Mouse (Mus musculus) fibroblast of lung, adult 2 months (primary cell): Measurements from ENCODE around the gene R3hdm2.

Experiments used
- DNase-seq: peaks from one replicate; pipeline ENCODE4 v3.0.0-alpha.2; 2011; ENCODE audit warnings: low read depth

Gene R3hdm2

GRCm38 (mm10) chr10:127519041-127519701, 139.0 kb downstream of the R3hdm2 start:
- DNase-seq: no peak

GRCm38 (mm10) chr10:127519903-127520713, 140.0 kb downstream of the R3hdm2 start:
- DNase-seq: no peak

GRCm38 (mm10) chr10:127520714-127521357, 140.7 kb downstream of the R3hdm2 start:
- DNase-seq: no peak

- no peak for DNase-seq
Observed at GRCm38 (mm10) chr10:127521611-127522080, 141.5 kb downstream of the R3hdm2 start.

GRCm38 (mm10) chr10:127522088-127522581, 142.0 kb downstream of the R3hdm2 start, which contains the start of gene Shmt2:
Gene Shmt2, minus strand, starts transcription at chr10:127522444.
- DNase-seq: peak; percentile 83

- DNase-seq: no peak
Observed at GRCm38 (mm10) chr10:127524646-127525255, 144.6 kb downstream of the R3hdm2 start.

- DNase-seq: no peak
Observed at GRCm38 (mm10) chr10:127526048-127526447, 145.9 kb downstream of the R3hdm2 start.

GRCm38 (mm10) chr10:127526681-127527080, 146.6 kb downstream of the R3hdm2 start:
- DNase-seq: no peak

GRCm38 (mm10) chr10:127527481-127527880, 147.4 kb downstream of the R3hdm2 start:
- DNase-seq: no peak

GRCm38 (mm10) chr10:127530945-127531344, 150.8 kb downstream of the R3hdm2 start:
- DNase-seq: no peak

GRCm38 (mm10) chr10:127531548-127531947, 151.4 kb downstream of the R3hdm2 start:
- DNase-seq: no peak

- no peak for DNase-seq
Observed at GRCm38 (mm10) chr10:127534036-127534928, 154.2 kb downstream of the R3hdm2 start, which contains the start of gene Nxph4. Gene Nxph4, minus strand, starts transcription at chr10:127534559.

- no peak for DNase-seq
Observed at GRCm38 (mm10) chr10:127534929-127535384, 154.8 kb downstream of the R3hdm2 start.

GRCm38 (mm10) chr10:127536586-127537314, 156.6 kb downstream of the R3hdm2 start:
- no peak for DNase-seq

- DNase-seq: no peak
Observed at GRCm38 (mm10) chr10:127537854-127538583, 157.9 kb downstream of the R3hdm2 start.

GRCm38 (mm10) chr10:127541510-127541909, 161.4 kb downstream of the R3hdm2 start:
- no peak for DNase-seq

- DNase-seq: no peak
Observed at GRCm38 (mm10) chr10:127542084-127542483, 162.0 kb downstream of the R3hdm2 start.

- no peak for DNase-seq
Observed at GRCm38 (mm10) chr10:127542720-127543119, 162.6 kb downstream of the R3hdm2 start.

GRCm38 (mm10) chr10:127543916-127544315, 163.8 kb downstream of the R3hdm2 start:
- DNase-seq: no peak
